Mouse (Mus musculus) telencephalon, adult 2 months (tissue): ENCODE data around the gene Glt28d2.
"Not testable (repeated sequence)": the region's sequence is repeated elsewhere in the genome, so short reads cannot be mapped to it uniquely, and the experiment has no call there.

Experiments
- DNase-seq: peaks from one replicate; pipeline ENCODE4 v3.0.0-alpha.2; 2011; ENCODE audit warnings: low read depth, low spot score

Gene Glt28d2

DNA sequence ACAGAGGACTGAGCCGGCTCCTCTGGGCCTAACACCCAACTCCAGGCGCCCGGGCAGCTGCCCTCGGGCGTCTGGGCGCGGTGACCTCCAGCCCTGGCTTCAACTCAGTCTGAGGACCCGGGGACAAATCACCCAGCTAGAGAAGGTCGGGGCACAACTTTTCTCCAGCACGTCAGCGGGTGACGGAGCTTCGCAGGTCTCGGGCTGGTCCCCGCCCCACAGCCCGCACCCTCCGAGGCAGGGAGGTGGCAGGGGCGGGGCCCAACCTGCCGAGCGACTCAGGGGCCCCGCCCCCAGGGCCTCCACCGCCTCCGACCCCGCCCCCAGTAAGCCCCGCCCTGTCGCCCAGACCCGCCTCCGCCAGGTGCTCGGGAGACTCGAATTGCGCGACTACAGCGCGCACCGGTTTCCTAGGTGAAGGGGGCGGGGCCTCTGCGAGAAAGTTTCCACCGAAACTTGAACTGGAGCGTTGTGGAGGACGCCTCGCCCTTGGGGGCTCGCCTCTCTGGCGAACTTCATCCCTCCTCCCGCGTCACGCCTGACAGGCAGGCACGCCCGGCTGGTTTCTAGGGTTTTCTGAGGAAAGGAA, at the start of gene Glt28d2, which contains the start of gene Gm37240:
Glt28d2 (minus strand) TSS at position 278 of the 589 bp plus-strand sequence.
Gm37240 (minus strand) TSS at position 280 of the 589 bp plus-strand sequence.
- peak; percentile 24 for DNase-seq

DNA sequence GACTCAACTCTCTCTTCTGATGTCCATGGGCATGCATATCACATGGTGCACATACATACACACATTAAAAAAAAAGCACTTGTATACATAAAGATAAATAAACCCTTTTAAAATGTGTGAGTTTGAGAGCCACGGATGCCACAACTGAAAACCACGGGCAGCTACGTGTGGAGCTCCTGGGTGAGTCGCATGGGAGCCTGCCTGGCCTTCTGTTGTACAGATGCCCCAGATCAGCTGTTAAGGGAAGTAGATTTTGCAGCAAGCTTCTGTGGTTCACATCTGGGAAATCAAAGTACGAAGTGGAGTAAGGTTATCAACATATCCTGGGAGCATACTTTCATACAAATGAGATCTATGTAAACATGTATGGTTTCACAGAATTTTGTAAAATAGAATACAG, 46.3 kb upstream of the Glt28d2 start:
- no peak for DNase-seq

- no peak for DNase-seq
Observed at GRCm38 (mm10) chr3:85931859-85932258, 44.5 kb upstream of the Glt28d2 start.

DNA sequence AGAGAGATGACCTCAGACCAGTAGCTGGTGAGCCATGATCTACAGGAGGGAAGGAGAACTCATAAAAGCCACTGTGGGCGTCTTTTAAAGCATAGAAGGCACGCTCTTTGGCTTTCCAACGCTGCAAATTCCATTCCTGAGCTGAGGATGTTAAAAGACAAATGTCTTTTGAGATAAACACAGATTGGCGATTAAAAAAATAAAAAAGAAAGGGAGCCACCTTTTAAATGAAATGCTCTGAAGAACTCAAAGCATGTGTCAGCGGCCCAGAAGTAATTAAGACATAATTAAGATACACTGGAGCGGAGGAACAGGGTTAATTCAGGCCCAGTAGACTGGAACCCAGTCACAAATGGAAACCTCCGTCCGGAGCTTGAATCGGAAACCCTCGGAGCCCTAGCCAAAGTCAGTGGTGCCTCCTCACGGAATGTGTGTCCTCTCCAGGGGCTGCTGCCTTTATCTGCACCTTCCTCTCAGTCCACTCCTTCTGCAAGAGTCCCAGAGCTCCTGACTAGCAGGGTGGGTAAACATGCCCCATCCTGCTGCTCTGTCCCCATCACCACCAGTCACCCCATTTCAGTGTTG, 43.4 kb upstream of the Glt28d2 start:
- no peak for DNase-seq

DNA sequence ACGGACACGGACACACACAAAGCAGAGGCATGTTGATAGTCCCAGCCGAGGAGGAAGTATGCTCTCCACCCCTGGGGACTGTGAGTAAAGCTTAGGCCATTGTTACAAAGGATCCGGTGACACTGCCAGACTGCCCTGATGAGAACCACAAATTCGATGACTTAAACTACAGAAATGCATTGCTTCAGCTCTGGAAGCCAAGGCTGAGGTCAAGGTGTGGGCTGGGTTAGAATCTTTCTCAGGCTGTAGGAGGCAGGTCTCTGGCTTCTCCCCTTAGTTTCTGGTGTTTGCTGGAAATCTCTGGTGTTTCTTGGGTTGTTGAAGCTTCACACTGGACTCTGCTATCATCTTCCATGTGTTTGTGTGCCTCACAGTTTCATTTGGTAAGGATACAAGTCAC, 42.4 kb upstream of the Glt28d2 start:
- DNase-seq = no peak

- peak; percentile 76 for DNase-seq
Observed at GRCm38 (mm10) chr3:85928140-85928611, 40.9 kb upstream of the Glt28d2 start.

DNA sequence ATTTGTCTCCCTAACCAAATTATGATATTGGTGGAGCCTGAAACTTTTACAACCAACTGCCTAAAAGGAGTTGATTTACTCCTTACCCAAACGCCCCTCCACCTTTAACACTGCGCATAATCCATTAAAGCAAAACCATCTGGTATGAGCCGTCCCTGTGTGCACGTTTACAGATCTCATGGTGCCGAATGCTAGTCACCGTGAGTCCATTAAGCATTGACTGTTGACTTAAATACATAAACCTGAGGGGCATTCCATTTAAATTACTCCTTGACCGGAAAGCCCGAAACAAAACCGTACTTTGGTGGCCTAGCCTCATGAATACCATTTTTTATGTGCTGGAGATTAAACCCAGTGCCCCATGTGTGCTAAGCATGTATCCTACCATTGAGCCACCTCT, 40.0 kb upstream of the Glt28d2 start:
- no peak for DNase-seq

DNA sequence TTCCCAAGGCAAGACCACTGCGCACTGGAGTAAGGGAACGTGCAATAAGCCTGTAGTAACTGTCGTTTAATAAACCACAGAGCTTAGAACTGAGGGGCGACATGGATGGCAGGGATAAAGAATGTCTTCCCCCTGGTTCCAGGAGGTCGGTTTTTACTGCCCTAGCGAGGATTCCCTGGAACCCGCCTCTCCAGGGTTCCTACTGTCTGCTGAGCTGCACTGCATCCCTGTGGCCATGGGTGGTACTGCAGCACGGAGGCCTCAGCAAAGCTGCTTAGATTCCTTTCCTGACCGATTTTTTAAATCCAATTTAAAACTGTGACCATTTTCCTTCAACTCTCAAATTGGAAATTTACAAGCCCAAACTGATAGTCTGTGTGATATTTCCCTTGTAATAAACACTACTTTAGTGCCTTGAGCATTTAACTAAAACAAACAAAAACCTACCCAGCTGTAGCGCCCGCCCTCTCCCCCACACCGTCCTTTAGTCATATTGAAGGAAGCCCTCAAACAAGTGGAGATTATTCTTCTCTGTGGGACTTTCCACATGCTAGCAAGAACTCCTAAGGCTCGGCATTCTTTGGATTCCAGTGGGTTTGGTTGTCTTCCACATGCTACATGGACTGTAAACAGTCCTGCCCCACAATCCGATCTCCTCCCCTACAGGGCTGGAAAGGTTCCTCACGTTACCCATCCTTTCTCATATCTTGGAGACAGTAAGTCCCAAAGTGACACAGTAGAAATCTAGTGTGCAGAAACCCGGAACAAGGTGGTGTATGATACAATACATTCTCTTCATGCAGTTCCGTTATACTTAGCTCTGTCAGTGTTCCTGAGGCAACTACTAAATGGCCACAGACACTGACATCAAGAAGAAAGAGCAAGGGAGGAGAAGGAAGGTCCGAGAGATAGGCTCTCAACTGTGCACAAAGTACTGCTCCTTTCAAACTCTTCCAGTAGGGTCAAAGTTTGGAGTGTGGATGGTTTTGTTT, 36.9 kb upstream of the Glt28d2 start:
- DNase-seq = peak; percentile 58

DNA sequence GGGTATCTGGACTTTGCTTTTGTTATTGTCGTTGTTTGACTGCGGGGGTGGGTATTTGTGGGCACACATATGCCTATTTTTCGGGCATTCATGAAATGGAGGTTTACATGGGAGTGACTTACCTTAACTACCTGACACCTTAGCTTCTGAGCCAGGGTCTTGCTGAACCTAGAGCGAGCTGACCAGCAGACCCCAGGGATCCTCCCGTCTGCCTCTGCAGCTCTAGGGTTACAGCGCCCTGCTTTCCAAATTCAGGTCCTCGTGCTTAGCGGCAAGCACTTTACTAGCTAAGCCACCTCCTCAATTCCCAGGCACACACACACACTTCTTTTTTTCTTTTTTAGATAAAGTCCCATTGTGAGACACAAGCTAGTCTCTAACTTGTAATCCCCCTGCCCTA, 36.0 kb upstream of the Glt28d2 start:
- DNase-seq = no peak

GRCm38 (mm10) chr3:85922331-85922730, 35.0 kb upstream of the Glt28d2 start:
- DNase-seq = no peak

DNA sequence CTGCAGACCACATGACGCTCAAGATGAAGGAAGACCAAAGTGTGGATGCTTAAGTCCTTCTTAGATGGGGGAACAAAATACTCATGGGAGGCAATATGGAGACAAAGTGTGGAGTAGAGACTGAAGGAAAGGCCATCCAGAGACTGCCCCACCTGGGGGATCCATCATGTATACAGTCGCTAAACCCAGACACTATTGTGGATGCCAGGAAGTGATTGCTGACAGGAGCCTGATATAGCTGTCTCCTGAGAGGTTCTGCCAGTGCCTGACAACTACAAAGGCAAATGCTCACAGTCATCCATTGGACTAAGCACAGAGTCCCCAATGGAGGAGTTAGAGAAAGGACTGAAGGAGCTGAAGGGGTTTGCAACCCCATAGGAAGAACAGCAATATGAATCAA, 33.4 kb upstream of the Glt28d2 start:
- DNase-seq = not testable (repeated sequence)

DNA sequence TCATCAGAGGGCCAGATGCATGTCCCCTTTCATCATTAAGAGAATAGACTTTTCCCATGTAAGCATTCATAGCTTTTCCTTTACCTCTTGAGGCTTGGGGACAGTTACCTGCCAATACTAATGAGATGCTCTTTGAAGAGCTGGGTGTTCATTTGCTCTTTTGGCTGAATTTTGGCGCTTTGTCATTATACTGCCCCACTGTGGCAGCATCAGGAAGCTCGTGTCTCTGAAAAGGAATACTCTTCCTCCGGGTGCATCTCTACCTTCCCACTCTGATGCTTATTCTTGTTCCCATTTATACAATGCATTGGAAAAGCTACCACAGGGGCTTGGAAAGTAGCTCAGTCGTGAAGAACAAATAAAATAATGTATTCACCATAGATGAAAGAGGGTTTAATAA, 30.3 kb upstream of the Glt28d2 start:
- DNase-seq = no peak

DNA sequence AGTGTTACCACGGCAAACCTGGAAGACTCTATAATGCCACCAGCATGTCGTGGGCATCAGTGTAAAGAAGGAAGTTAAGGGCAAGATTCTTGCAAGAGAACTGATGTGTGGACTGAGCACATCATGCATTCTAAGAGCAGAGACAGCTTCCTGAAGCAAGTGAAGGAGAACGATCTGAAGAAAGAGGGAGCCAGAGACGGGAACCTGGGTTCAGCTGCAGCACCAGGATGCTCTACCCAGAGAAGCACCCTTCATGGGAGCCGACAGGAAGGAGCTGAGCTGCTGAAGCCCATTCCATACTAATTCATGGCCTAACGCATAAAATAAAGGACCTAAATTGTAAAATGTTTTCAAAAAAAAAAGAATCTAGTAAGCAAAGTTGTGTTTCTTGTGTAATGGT, 27.5 kb upstream of the Glt28d2 start:
- no peak for DNase-seq

DNA sequence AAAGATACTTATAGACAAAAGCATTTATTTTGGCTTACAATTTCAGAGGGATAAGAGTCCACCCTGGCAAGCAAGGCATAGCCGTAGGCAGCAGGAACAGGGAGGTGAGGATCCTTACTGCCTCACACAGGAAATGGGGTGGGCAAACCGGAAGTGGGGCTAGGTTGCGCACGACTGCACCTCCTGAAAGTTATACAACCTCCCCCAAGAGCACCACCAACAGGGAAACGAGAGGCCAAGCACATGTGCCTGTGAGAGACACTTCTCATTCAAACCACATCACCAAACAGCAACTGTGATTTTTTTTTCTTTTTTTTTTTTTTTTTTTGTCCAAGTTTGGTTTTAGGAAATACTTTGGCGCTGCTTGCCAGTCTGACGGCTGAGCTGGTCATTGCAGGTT, 19.8 kb upstream of the Glt28d2 start:
- no peak for DNase-seq

- no peak for DNase-seq
Observed at GRCm38 (mm10) chr3:85904371-85904770, 17.1 kb upstream of the Glt28d2 start.

GRCm38 (mm10) chr3:85895020-85895419, 7.7 kb upstream of the Glt28d2 start:
- no peak for DNase-seq

DNA sequence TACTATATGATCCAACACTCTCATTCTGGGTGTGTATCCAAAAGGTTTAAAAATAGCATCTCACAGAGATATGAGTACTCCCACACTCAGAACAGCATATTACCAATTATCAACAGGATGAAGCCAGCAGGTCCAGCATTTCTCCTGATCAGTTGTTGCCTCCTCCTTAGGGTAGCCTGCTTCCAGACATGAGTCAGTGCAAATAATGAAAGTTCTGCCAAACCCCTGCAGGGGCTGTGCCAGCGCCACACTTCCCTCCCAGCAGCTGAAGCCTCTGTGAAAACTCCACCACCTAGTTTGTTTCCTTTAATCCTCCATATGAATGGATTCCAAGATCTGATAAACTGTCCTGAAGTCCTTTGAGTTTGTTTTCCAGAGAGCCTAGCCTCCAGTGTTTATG, 4.3 kb upstream of the Glt28d2 start:
- DNase-seq = peak; percentile 36

DNA sequence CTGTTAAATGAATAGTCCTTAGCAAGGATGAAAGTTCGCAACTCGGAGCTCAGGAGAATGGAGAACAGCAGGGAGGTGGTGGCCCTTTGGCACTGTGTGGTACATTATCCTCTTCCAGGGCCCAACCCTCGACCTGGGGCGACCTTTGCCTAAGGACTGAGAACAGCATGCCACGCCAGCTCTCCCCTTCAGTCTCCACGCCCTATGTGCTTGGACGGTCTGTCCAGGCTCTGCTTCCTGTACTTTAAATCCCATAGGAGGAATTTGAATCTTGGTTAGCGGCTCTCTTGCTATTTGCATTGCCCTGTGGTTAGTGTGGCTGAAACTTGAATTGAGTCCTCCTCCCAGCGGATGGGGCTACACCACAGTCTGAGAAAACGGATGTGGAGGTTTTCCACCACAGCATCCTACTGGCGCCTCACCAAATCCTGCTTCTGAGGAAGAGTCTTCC, 930 bp upstream of the Glt28d2 start:
- no peak for DNase-seq

- no peak for DNase-seq
Observed at GRCm38 (mm10) chr3:85886636-85887238, 579 bp downstream of the Glt28d2 start.

- no peak for DNase-seq
Observed at GRCm38 (mm10) chr3:85885906-85886305, 1.4 kb downstream of the Glt28d2 start.

GRCm38 (mm10) chr3:85880687-85881086, 6.6 kb downstream of the Glt28d2 start:
- DNase-seq = no peak

DNA sequence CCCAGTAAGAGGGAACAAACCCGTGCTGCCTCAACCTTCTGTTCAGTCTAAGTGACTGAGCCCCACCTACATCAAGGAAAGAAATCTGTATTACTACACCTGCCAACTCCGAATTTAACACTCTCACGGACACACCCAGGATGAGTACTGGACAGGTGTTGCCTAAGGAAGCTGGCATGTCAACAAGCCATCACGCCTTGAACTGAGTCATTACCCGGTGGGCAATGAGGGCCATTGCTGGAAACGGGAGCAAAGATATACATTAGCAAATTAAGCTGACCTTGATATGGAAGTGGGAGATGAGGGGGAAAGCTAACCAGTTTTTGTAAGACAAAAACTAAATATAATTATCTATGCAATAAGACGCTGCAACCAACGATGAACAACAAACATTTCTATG, 7.2 kb downstream of the Glt28d2 start:
- no peak for DNase-seq
